Mouse (Mus musculus): ENCODE measurements around the gene Pak1. TPM values are rescaled to one million over a fixed set of nuclear protein-coding genes. Genes with fewer than 3 reads are reported as not detected.
"Not testable (repeated sequence)": the region's sequence is repeated elsewhere in the genome, so short reads cannot be mapped to it uniquely, and the experiment has no call there.

Pak1 gene
- total RNA-seq, 4 experiments from 2014 or later, result 24.1 to 35.7 (median 29.4) TPM

DNA sequence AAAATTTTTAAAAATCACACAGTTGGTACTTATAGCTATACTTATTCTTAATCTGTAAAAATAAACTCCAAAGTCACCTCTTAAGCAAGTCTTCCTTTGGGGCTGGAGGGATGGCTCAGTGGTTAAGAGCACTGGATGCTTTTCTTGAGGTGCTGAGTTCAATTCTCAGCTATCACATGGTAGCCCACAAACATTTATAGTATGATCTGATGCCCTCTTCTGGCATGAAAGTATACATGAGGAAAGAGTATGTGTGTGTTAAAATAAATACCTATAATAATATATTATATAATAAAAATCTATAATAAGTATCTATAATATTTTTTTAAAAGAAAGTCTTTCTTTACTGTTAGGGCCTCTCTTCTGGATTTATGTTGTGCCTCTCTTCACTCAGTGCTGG is 58.2 kb downstream of the Pak1 start:
- no peak for DNase-seq (ENCODE audit: low spot score in 2 of 2)

DNA sequence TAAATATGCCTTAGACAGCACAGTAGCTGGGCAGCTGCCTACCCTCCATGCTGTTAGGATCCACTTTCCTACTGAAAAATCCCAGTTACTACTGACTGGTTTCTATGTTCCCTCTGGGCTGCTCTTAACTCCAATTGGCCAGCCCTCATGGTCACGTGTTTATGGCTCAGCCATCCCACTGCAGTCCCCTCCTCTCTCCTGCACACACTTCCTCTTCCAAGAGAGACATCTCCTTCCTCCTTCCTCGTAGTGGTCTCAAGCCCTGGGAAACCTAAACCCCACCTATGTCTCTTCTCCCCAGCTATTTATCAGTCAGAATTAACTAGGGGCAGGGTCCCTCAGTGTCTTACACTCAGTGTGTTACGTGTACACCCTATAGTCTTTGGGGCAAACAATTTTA is 61.2 kb downstream of the Pak1 start:
- not testable (repeated sequence) for DNase-seq (ENCODE audit: low spot score in 2 of 2)

DNA sequence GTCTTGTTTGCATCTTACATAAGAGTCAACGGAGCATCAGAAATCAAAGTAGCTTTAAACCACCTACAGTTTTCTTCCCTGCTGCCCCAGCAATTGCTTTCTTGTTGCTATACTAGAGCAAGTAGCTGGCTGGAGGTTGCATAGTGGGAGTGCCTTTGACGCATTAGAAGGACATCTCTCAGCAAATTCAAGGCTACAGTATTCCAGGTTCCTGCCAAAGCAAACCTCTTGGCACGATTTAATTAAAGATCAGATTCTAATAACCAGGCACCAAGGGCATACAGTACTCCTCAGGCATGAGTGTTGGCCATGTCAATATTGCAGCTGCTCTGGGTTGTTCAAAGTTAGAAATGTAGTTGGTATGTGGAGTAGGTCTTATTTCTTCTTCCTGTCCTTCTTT is 62.0 kb downstream of the Pak1 start:
- DNase-seq (ENCODE audit: low spot score in 2 of 2), result peak; percentile 20 to 30

DNA sequence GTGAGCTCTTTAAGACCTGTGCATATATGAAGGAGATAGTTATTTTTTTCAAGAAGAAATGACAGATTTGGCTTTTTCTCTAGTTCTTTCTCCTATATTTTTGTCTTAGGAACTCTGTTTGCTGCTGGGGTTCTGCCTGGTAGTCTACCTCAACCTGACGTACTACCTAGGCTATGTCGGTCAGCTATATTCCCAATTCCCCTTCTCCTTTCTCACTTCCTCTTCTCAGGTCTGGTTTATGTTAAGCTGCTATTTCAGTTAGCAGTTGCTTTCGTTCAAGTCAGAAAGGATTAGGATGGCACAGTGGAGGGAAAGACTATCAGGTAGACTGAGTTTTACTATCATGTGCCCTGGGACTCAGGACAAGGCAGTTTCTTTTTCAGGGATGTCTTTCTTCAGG is 75.2 kb downstream of the Pak1 start:
- no peak for DNase-seq (ENCODE audit: low spot score in 2 of 2)

DNA sequence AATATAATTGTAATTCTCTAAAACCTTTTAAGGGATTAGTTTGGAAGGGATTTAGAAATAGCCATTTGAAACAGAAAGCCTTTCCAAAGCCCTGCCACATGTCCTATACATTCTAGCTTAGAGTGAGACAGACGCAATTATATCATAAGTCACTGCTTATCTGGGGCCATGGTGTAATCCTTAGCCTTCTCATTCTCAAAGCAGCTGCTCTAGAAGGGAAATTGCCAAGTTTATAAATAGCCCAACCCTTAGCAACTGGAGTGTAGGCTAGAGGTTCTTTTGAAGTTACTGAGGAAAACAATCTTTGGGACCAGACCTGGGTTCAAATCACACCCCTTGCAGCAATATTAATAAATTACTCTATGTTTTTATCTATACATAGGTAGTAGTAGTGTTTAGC is 76.2 kb downstream of the Pak1 start:
- DNase-seq (ENCODE audit: low spot score in 2 of 2), result no peak

DNA sequence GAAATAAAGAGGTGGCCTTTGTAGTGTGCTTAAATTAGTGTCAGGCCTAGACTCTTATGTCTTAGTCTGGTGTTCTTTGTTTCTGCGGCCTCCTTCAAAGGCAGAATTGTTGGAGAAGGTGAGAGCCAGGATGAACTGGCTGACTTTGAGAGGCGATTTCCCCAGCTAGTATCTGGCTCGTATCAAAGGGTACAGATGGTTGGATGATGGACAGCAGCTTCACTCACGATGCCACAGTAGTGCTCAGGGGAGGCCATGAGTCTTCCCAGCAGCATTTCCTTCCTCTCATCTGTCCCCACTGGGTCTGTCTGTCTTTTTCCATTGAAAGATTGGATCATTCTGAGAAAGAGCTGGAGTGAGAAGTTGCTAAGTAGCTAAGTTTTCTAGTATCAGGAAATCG is 79.5 kb downstream of the Pak1 start:
- no peak for DNase-seq (ENCODE audit: low spot score in 2 of 2)

DNA sequence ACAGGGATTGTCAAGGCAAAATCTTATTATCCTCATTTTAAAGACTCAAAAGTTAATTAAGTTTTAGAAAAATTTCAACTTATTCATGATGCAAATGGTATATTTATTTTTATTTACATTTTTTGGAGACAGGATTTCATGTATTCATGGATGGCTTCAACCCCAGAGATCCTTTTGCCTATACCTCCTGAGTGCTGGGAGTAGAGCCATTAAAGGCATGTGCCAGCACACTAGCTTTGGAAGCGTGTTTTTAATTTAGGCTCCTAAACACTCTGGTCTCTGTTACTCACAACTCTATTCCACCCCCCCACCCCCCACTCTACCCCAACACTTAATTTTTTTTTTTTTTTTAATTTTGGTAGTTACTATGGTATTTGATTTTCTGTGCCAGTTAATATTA is 80.4 kb downstream of the Pak1 start:
- no peak for DNase-seq (ENCODE audit: low spot score in 2 of 2)

DNA sequence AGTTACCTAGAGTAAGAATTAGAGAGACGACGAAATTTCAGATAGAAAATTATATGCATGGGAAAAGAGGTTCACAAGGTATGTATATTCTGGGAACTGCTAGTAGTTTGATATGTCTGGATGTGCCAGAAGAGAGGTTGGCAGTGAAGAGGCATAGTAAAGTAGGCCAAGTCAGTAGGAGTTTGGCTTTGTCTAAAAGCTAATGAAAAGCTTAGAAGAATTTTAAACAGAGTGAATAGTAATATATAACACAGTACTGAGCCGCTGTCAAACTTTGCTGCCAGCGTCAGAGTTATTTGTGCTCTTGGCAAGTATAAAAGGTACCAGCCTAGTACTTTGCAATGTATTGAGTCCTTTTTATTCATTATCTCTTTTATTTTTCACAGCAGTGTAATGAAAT is 84.1 kb downstream of the Pak1 start:
- no peak for DNase-seq (ENCODE audit: low spot score in 2 of 2)

DNA sequence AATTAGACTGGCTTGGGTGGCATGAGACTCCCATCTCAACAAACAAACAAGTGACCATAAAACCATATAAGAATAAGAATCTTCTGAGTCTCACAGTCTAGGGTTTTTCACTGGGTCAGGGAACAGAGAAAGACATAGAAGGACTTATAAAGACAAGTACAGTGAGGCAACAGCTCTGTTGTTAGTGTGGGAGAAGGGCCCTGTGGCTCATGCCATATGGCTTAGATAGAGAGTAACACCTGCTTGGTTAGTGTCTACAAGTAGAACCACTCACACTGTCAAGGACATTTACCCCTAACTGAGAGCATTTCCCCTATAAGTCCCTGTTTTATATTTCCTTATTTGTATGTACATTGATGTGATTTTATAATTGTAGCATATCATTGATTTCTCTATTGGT is 85.0 kb downstream of the Pak1 start:
- DNase-seq (ENCODE audit: low spot score in 2 of 2), result no peak

DNA sequence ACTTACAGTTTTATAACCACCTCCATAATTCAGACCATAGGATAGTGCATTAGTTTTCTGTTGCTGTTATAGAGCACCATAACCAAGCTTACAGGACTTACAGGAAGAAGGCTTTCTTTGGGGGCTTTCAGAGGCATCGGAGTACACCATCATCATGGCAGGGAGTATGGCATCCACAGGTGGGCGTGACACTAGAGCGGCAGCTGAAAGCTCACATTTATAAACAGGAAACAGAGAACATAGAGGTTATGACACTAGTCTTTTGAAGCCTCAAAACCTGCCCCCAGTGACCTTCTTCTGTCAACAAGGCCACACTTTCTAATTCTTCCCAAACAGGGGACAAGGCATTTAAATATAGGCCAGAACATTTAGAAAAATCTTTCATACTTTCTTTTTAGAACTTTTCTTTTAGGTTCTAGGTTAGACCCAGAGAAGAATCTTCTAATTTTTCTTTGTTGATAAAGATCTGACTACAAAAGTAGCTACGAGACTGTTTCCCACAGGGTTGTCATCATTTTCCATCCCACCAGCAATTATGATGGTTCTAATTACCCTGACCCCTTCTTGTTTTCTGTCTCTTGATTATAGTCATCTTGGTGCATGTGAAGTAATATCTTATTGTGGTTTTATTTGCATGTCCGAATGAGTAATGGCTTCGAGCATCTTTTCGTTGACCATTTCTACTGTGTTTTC is 89.7 kb downstream of the Pak1 start:
- DNase-seq (ENCODE audit: low spot score in 2 of 2), result no peak

DNA sequence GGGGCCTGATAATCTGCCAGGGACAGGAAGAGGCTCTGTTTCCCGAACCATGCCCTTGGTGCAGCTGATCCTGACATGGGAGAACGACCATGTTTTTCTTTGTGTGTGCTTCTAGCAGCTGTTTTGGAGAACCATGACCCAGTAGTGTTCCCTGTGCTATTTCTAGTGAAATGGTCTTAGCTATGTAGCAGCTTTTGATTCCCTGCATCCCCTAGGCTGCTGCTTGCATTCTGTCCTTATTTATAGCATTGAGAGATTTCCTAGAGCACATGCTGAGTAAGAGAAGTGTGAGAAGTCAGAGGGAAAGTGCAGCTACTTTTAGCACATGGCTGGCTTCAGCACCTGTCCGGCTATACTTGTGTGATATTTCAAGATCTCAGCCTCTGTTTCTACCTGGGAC is 123.3 kb downstream of the Pak1 start:
- DNase-seq (ENCODE audit: low spot score in 2 of 2), result no peak

DNA sequence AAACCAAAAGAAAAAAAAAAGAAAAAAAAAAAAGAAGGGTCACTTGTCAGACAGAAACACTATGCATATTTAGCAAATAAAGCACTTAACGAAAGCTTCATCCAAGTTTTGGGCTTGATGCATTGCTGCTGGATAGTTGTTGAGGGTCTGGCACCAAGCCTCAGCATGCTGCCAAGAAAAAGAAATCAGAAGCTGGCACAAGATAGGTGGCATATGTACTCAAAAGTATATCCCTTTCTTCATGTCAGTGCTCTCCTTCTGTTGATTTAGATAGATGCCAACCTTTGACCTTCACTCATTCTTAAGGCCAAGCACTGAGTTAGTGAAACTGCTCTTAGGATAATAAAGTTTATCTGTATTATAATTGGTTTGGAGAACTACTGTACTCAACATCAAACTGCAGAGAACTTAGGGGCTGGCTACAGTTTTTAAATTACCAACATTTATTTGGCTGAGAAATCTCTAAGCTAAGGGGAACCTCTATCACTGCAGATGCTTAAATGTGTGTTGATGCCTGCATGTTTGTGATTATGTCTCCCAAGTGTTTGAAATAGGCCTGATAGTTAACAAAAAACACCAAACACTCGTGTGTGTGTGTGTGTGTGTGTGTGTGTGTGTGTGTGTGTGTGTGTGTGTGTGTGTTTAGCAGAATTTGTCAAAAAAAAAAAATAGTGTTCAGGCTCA is 126.6 kb downstream of the Pak1 start:
- no peak for DNase-seq (ENCODE audit: low spot score in 2 of 2)

DNA sequence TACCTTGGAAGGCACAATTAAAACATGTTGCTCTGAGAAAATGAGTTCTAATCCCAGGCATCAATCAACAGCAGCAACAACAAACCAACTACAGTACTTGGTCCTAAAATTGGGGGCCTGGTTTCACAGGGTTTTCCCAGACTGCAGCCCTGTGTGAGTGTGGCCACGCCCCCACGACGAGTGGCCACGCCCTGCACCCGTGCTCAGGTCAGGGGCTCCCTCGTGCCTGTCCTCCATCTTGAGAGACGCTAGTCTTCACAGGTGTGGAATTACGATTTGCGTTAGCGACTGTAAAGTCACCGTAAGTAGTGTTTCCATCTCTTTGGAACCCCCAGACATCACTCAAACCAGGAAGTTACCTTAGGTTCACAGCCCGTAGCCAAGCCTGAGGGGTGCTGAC is 131.4 kb downstream of the Pak1 start, which contains the start of gene Gdpd4:
Gdpd4 (plus strand) TSS at position 214 of the 400 bp plus-strand sequence.
- DNase-seq (ENCODE audit: low spot score in 2 of 2), result no peak

DNA sequence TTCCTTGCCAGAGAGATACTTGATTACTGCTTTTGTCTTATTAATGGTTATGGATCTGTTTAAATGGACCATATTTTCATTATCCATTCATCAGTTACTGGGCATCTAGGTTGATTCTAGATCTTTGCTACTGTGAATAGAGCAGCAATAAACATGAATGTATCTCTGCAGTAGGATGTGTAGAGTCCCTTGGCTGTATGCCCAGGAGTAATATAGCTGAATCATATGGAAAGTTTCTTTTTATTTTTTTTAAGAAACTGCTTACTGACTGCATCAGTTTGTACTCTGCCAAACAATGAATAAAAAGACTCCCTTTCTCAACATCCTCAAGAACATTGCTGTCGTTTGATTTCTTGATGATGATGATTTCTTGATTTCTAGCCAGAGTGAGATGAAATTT is 137.5 kb downstream of the Pak1 start:
- DNase-seq (ENCODE audit: low spot score in 2 of 2), result no peak

DNA sequence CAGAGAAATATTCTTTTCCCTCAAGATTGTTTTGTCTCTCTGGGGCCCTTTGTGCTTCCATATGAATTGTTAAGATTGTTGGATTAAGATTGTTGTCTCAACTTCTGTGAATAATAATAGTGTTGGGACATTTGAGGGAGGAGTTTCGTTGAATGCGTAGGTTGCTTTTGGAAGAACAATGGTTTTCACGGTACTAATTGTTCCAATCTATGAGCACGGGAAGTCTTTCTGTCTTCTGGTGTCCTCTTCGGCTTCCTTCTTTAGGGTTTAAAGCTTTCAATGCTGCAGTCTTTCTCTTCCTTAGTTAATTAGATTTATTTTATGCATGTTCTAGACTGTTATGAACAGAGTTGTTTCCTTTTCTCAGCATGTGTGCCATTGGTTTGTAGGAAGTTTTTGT is 138.6 kb downstream of the Pak1 start:
- no peak for DNase-seq (ENCODE audit: low spot score in 2 of 2)

DNA sequence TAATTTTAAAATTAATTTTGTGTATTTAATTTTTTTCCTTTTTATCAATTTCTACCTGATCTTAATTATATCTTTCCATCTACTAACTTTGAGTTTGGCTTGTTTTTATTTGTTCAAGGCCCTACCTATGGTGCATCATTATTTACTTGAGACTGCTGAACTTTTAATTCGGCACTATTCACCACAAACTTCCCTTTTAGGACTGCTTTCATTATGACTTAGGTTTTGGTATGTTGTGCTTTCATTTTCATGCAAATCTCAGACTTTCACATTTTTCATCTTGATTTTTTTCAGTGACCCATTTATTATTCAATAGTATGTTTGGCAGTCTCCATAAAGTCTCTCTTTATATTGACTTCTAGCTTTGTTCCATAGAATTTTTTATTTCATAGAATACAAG is 156.1 kb downstream of the Pak1 start:
- DNase-seq (ENCODE audit: low spot score in 2 of 2), result no peak

Other genes with a start within 250 kb of the Pak1 start
- 100 to 1,000 TPM; 117 to 148 (median 134) TPM for gene Aamdc, start 209.0 kb upstream of the Pak1 start, total RNA-seq (2022)
- 10 to 100 TPM; 13.6 to 16.2 (median 14.5) TPM for gene Rsf1, start 208.7 kb upstream of the Pak1 start, total RNA-seq (2022)
- 10 to 100 TPM; 30.6 to 32.6 (median 31.4) TPM for gene Clns1a, start 91.9 kb upstream of the Pak1 start, total RNA-seq (2022)
- gene Aqp11, start 50.3 kb upstream of the Pak1 start, total RNA-seq (2022), result 1 to 10 TPM in 1 of 4 experiments, under 1 TPM in 3; 0.58 to 1.1 (median 0.70) TPM
- not detected for gene Gdpd4, start 131.4 kb downstream of the Pak1 start, total RNA-seq (2022)

All from gastrocnemius, adult 8-10 months (tissue).